Mouse (Mus musculus): ENCODE data around the gene Doc2a. TPM values are rescaled to one million over a fixed set of nuclear protein-coding genes. Genes with fewer than 3 reads are reported as not detected.

The Doc2a gene
- total RNA-seq, 1 experiment from 2014 or later: not detected

GRCm38 (mm10) chr7:126818818-126819217 lies 28.4 kb upstream of the Doc2a start:
- ATAC-seq (replicated peaks in 1 of 2; ENCODE audit: insufficient read depth in 1 of 2, low FRiP score in 2 of 2, low TSS enrichment in 1 of 2, low read depth in 1 of 2, poor library complexity in 2 of 2, severe bottlenecking in 2 of 2): no peak

GRCm38 (mm10) chr7:126821835-126822511 lies 25.2 kb upstream of the Doc2a start:
- peak; percentile 79 to 89 for ATAC-seq (replicated peaks in 1 of 2; ENCODE audit: insufficient read depth in 1 of 2, low FRiP score in 2 of 2, low TSS enrichment in 1 of 2, low read depth in 1 of 2, poor library complexity in 2 of 2, severe bottlenecking in 2 of 2)

GRCm38 (mm10) chr7:126822741-126823140 lies 24.5 kb upstream of the Doc2a start:
- no peak for ATAC-seq (replicated peaks in 1 of 2; ENCODE audit: insufficient read depth in 1 of 2, low FRiP score in 2 of 2, low TSS enrichment in 1 of 2, low read depth in 1 of 2, poor library complexity in 2 of 2, severe bottlenecking in 2 of 2)

- no peak for ATAC-seq (replicated peaks in 1 of 2; ENCODE audit: insufficient read depth in 1 of 2, low FRiP score in 2 of 2, low TSS enrichment in 1 of 2, low read depth in 1 of 2, poor library complexity in 2 of 2, severe bottlenecking in 2 of 2)
Measured at GRCm38 (mm10) chr7:126823202-126823711, 24.0 kb upstream of the Doc2a start.

- ATAC-seq (replicated peaks in 1 of 2; ENCODE audit: insufficient read depth in 1 of 2, low FRiP score in 2 of 2, low TSS enrichment in 1 of 2, low read depth in 1 of 2, poor library complexity in 2 of 2, severe bottlenecking in 2 of 2): no peak
Measured at GRCm38 (mm10) chr7:126823940-126824339, 23.3 kb upstream of the Doc2a start.

GRCm38 (mm10) chr7:126825403-126825802 lies 21.8 kb upstream of the Doc2a start:
- peak in 1 of 2 experiments; percentile 31; a peak in 2 of 4 replicates for ATAC-seq (replicated peaks in 1 of 2; ENCODE audit: insufficient read depth in 1 of 2, low FRiP score in 2 of 2, low TSS enrichment in 1 of 2, low read depth in 1 of 2, poor library complexity in 2 of 2, severe bottlenecking in 2 of 2)

- no peak for ATAC-seq (replicated peaks in 1 of 2; ENCODE audit: insufficient read depth in 1 of 2, low FRiP score in 2 of 2, low TSS enrichment in 1 of 2, low read depth in 1 of 2, poor library complexity in 2 of 2, severe bottlenecking in 2 of 2)
Measured at GRCm38 (mm10) chr7:126825952-126826351, 21.3 kb upstream of the Doc2a start.

- no peak for ATAC-seq (replicated peaks in 1 of 2; ENCODE audit: insufficient read depth in 1 of 2, low FRiP score in 2 of 2, low TSS enrichment in 1 of 2, low read depth in 1 of 2, poor library complexity in 2 of 2, severe bottlenecking in 2 of 2)
Measured at GRCm38 (mm10) chr7:126831539-126831938, 15.7 kb upstream of the Doc2a start, which contains the start of gene 4930451I11Rik. Gene 4930451I11Rik, minus strand, starts transcription at chr7:126831639.

GRCm38 (mm10) chr7:126832036-126832598 lies 15.1 kb upstream of the Doc2a start:
- peak; percentile 94 to 97 for ATAC-seq (replicated peaks in 1 of 2; ENCODE audit: insufficient read depth in 1 of 2, low FRiP score in 2 of 2, low TSS enrichment in 1 of 2, low read depth in 1 of 2, poor library complexity in 2 of 2, severe bottlenecking in 2 of 2)

GRCm38 (mm10) chr7:126833294-126833693 lies 13.9 kb upstream of the Doc2a start:
- no peak for ATAC-seq (replicated peaks in 1 of 2; ENCODE audit: insufficient read depth in 1 of 2, low FRiP score in 2 of 2, low TSS enrichment in 1 of 2, low read depth in 1 of 2, poor library complexity in 2 of 2, severe bottlenecking in 2 of 2)

GRCm38 (mm10) chr7:126843276-126843675 lies 3.9 kb upstream of the Doc2a start:
- no peak for ATAC-seq (replicated peaks in 1 of 2; ENCODE audit: insufficient read depth in 1 of 2, low FRiP score in 2 of 2, low TSS enrichment in 1 of 2, low read depth in 1 of 2, poor library complexity in 2 of 2, severe bottlenecking in 2 of 2)

GRCm38 (mm10) chr7:126845516-126845915 lies 1.7 kb upstream of the Doc2a start:
- ATAC-seq (replicated peaks in 1 of 2; ENCODE audit: insufficient read depth in 1 of 2, low FRiP score in 2 of 2, low TSS enrichment in 1 of 2, low read depth in 1 of 2, poor library complexity in 2 of 2, severe bottlenecking in 2 of 2): no peak

GRCm38 (mm10) chr7:126847421-126848398 lies 494 bp downstream of the Doc2a start:
- ATAC-seq (replicated peaks in 1 of 2; ENCODE audit: insufficient read depth in 1 of 2, low FRiP score in 2 of 2, low TSS enrichment in 1 of 2, low read depth in 1 of 2, poor library complexity in 2 of 2, severe bottlenecking in 2 of 2): no peak

GRCm38 (mm10) chr7:126848794-126849193 lies 1.6 kb downstream of the Doc2a start:
- ATAC-seq (replicated peaks in 1 of 2; ENCODE audit: insufficient read depth in 1 of 2, low FRiP score in 2 of 2, low TSS enrichment in 1 of 2, low read depth in 1 of 2, poor library complexity in 2 of 2, severe bottlenecking in 2 of 2): no peak

GRCm38 (mm10) chr7:126850161-126850560 lies 2.9 kb downstream of the Doc2a start:
- ATAC-seq (replicated peaks in 1 of 2; ENCODE audit: insufficient read depth in 1 of 2, low FRiP score in 2 of 2, low TSS enrichment in 1 of 2, low read depth in 1 of 2, poor library complexity in 2 of 2, severe bottlenecking in 2 of 2): no peak

- ATAC-seq (replicated peaks in 1 of 2; ENCODE audit: insufficient read depth in 1 of 2, low FRiP score in 2 of 2, low TSS enrichment in 1 of 2, low read depth in 1 of 2, poor library complexity in 2 of 2, severe bottlenecking in 2 of 2): no peak
Measured at GRCm38 (mm10) chr7:126851192-126851591, 4.0 kb downstream of the Doc2a start.

- no peak for ATAC-seq (replicated peaks in 1 of 2; ENCODE audit: insufficient read depth in 1 of 2, low FRiP score in 2 of 2, low TSS enrichment in 1 of 2, low read depth in 1 of 2, poor library complexity in 2 of 2, severe bottlenecking in 2 of 2)
Measured at GRCm38 (mm10) chr7:126853454-126853853, 6.2 kb downstream of the Doc2a start.

GRCm38 (mm10) chr7:126855641-126856040 lies 8.4 kb downstream of the Doc2a start:
- ATAC-seq (replicated peaks in 1 of 2; ENCODE audit: insufficient read depth in 1 of 2, low FRiP score in 2 of 2, low TSS enrichment in 1 of 2, low read depth in 1 of 2, poor library complexity in 2 of 2, severe bottlenecking in 2 of 2): no peak
